1 mouse cellular context compared by ENCODE assay signal in the genomic region with DNA sequence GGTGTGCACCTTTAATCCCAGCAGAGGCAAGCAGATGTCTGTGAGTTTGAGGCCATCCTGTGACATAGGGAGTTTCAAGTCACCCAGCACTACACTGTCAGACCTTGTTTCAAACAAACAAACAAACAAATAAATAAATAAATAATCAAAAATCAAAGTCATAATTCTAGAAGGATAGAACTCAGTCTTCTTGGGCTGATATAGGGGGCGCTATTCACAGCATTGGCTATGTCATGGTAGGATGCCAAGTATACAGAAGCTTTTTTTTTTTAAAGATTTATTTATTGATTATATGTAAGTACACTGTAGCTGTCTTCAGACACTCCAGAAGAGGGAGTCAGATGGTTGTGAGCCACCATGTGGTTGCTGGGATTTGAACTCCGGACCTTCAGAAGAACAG.
TF ChIP-seq lines count a peak whose summit lies in the region.

No protein-coding gene starts in this region.

TF ChIP-seq in MEL, 35 proteins besides CTCF, POLR2A, EP300 and RAD21:
- TF ChIP-seq ZNF384 (IDR thresholded peaks at IDR 0.05; ENCODE audit: low read depth, low read length) = peak; percentile 65
